Mouse (Mus musculus): ENCODE results near the gene Mrpl58. TPM values are rescaled to one million over a fixed set of nuclear protein-coding genes. Genes with fewer than 3 reads are reported as not detected.
"Not testable (repeated sequence)": the region's sequence is repeated elsewhere in the genome, so short reads cannot be mapped to it uniquely, and the experiment has no call there.

The Mrpl58 gene
- total RNA-seq, 2 experiments from 2014 or later = 79.2 to 99.2 TPM

- intact Hi-C loops (cut with DNase I) = loop anchor here (10.0 kb wide), 1 partner anchor 710 kb away; the partner anchor contains the start of gene Ttyh2
- no peak overlapping the region for H3K4me3 ChIP-seq
- DNase-seq = no peak
- peak overlapping the region; percentile 89 for H3K27ac ChIP-seq
- no peak for TF ChIP-seq CTCF (IDR thresholded peaks at IDR 0.05)
Measured at GRCm38 (mm10) chr11:115384587-115384986, 19.0 kb upstream of the Mrpl58 start.

- not testable (repeated sequence) for H3K27ac ChIP-seq, H3K4me3 ChIP-seq, DNase-seq
- intact Hi-C loops (cut with DNase I) = loop anchor here (10.0 kb wide), 1 partner anchor 712 kb away; the partner anchor contains the start of gene Ttyh2
Measured at GRCm38 (mm10) chr11:115386859-115387258, 16.7 kb upstream of the Mrpl58 start.

- H3K27ac ChIP-seq = no peak overlapping the region
- DNase-seq = no peak
- H3K4me3 ChIP-seq = no peak overlapping the region
- TF ChIP-seq CTCF (IDR thresholded peaks at IDR 0.05) = no peak
- intact Hi-C loops (cut with DNase I) = no loop called here
Measured at GRCm38 (mm10) chr11:115391358-115391757, 12.2 kb upstream of the Mrpl58 start.

GRCm38 (mm10) chr11:115393721-115394325 is 9.7 kb upstream of the Mrpl58 start:
- H3K4me3 ChIP-seq = no peak overlapping the region
- TF ChIP-seq CTCF (IDR thresholded peaks at IDR 0.05) = no peak
- intact Hi-C loops (cut with DNase I) = no loop called here
- no peak for DNase-seq
- no peak overlapping the region for H3K27ac ChIP-seq

GRCm38 (mm10) chr11:115398085-115398484 is 5.5 kb upstream of the Mrpl58 start:
- peak; percentile 46 for DNase-seq
- Histone ChIP-seq H3K4me3 (no peak overlapping the region), H3K27ac (no peak overlapping the region)
- TF ChIP-seq CTCF (IDR thresholded peaks at IDR 0.05) = no peak
- intact Hi-C loops (cut with DNase I) = no loop called here

- TF ChIP-seq CTCF (IDR thresholded peaks at IDR 0.05) = no peak
- intact Hi-C loops (cut with DNase I) = no loop called here
- Histone ChIP-seq H3K27ac (no peak overlapping the region), H3K4me3 (no peak overlapping the region)
- DNase-seq = no peak
Measured at GRCm38 (mm10) chr11:115400126-115400525, 3.4 kb upstream of the Mrpl58 start.

- no peak for DNase-seq
- H3K4me3 ChIP-seq = no peak overlapping the region
- H3K27ac ChIP-seq = no peak overlapping the region
- intact Hi-C loops (cut with DNase I) = no loop called here
- no peak for TF ChIP-seq CTCF (IDR thresholded peaks at IDR 0.05)
Measured at GRCm38 (mm10) chr11:115400630-115401391, 2.7 kb upstream of the Mrpl58 start.

GRCm38 (mm10) chr11:115405723-115406122 is 2.2 kb downstream of the Mrpl58 start:
- intact Hi-C loops (cut with DNase I) = no loop called here
- no peak overlapping the region for H3K27ac ChIP-seq
- no peak for DNase-seq
- H3K4me3 ChIP-seq = no peak overlapping the region
- no peak for TF ChIP-seq CTCF (IDR thresholded peaks at IDR 0.05)

GRCm38 (mm10) chr11:115406858-115407401 is 3.4 kb downstream of the Mrpl58 start:
- TF ChIP-seq CTCF (IDR thresholded peaks at IDR 0.05) = no peak
- no peak overlapping the region for H3K4me3 ChIP-seq
- intact Hi-C loops (cut with DNase I) = no loop called here
- DNase-seq = no peak
- no peak overlapping the region for H3K27ac ChIP-seq

- intact Hi-C loops (cut with DNase I) = no loop called here
- H3K27ac ChIP-seq = no peak overlapping the region
- no peak for DNase-seq
- H3K4me3 ChIP-seq = no peak overlapping the region
- TF ChIP-seq CTCF (IDR thresholded peaks at IDR 0.05) = no peak
Measured at GRCm38 (mm10) chr11:115408266-115408920, 4.8 kb downstream of the Mrpl58 start.

GRCm38 (mm10) chr11:115409556-115409955 is 6.0 kb downstream of the Mrpl58 start:
- intact Hi-C loops (cut with DNase I) = no loop called here
- no peak overlapping the region for H3K4me3 ChIP-seq
- no peak for DNase-seq
- no peak overlapping the region for H3K27ac ChIP-seq
- TF ChIP-seq CTCF (IDR thresholded peaks at IDR 0.05) = no peak

- H3K27ac ChIP-seq = peak within 1 kb of the TSS; percentile 99
- intact Hi-C loops (cut with DNase I) = loop anchor here (10.0 kb wide), 1 partner anchor 185 kb away; the partner anchor contains the start of genes Gga3 and Mrps7
- TF ChIP-seq CTCF (IDR thresholded peaks at IDR 0.05) = no peak
- peak within 1 kb of the TSS; percentile 97 for H3K4me3 ChIP-seq
- peak; percentile 98 for DNase-seq
Measured at GRCm38 (mm10) chr11:115419531-115420237, 16.1 kb downstream of the Mrpl58 start, which contains the start of the genes Atp5h and Kctd2. Atp5h (minus strand) TSS chr11:115419962. Kctd2 (plus strand) TSS chr11:115420128.
